Mouse (Mus musculus): ENCODE results near the gene Ccdc183. TPM values are rescaled to one million over a fixed set of nuclear protein-coding genes. Genes with fewer than 3 reads are reported as not detected.

Gene Ccdc183
- total RNA-seq, 2 experiments from 2014 or later, result not detected

GRCm38 (mm10) chr2:25607761-25608622 lies 9.5 kb downstream of the Ccdc183 start, which contains the start of gene Rabl6:
Gene Rabl6 (minus strand): TSS chr2:25608521.
- peak; percentile 81 to 89 for DNase-seq (ENCODE audit: low spot score in 2 of 2)

- DNase-seq (ENCODE audit: low spot score in 2 of 2), result no peak
Measured at GRCm38 (mm10) chr2:25602526-25602925, 15.0 kb downstream of the Ccdc183 start.

- DNase-seq (ENCODE audit: low spot score in 2 of 2), result no peak
Measured at GRCm38 (mm10) chr2:25600037-25600436, 17.4 kb downstream of the Ccdc183 start.

GRCm38 (mm10) chr2:25598749-25599148 lies 18.7 kb downstream of the Ccdc183 start:
- DNase-seq (ENCODE audit: low spot score in 2 of 2), result no peak

GRCm38 (mm10) chr2:25596765-25597510 lies 20.5 kb downstream of the Ccdc183 start:
- DNase-seq (ENCODE audit: low spot score in 2 of 2), result no peak

- DNase-seq (ENCODE audit: low spot score in 2 of 2), result no peak
Measured at GRCm38 (mm10) chr2:25591863-25592262, 25.6 kb downstream of the Ccdc183 start.

GRCm38 (mm10) chr2:25588227-25588907 lies 29.1 kb downstream of the Ccdc183 start:
- DNase-seq (ENCODE audit: low spot score in 2 of 2), result no peak

- no peak for DNase-seq (ENCODE audit: low spot score in 2 of 2)
Measured at GRCm38 (mm10) chr2:25587290-25587689, 30.2 kb downstream of the Ccdc183 start.

- peak in 1 of 2 experiments; percentile 14 for DNase-seq (ENCODE audit: low spot score in 2 of 2)
Measured at GRCm38 (mm10) chr2:25585601-25586000, 31.9 kb downstream of the Ccdc183 start.

GRCm38 (mm10) chr2:25584856-25585255 lies 32.6 kb downstream of the Ccdc183 start:
- DNase-seq (ENCODE audit: low spot score in 2 of 2), result no peak

- DNase-seq (ENCODE audit: low spot score in 2 of 2), result no peak
Measured at GRCm38 (mm10) chr2:25584152-25584551, 33.3 kb downstream of the Ccdc183 start.

- no peak for DNase-seq (ENCODE audit: low spot score in 2 of 2)
Measured at GRCm38 (mm10) chr2:25583571-25583970, 33.9 kb downstream of the Ccdc183 start.

GRCm38 (mm10) chr2:25583120-25583481 lies 34.4 kb downstream of the Ccdc183 start:
- no peak for DNase-seq (ENCODE audit: low spot score in 2 of 2)

GRCm38 (mm10) chr2:25582466-25583119 lies 34.9 kb downstream of the Ccdc183 start:
- DNase-seq (ENCODE audit: low spot score in 2 of 2), result no peak

GRCm38 (mm10) chr2:25581901-25582301 lies 35.6 kb downstream of the Ccdc183 start:
- DNase-seq (ENCODE audit: low spot score in 2 of 2), result no peak

- no peak for DNase-seq (ENCODE audit: low spot score in 2 of 2)
Measured at GRCm38 (mm10) chr2:25581294-25581864, 36.1 kb downstream of the Ccdc183 start, which contains the start of gene Ajm1. Gene Ajm1 (minus strand): TSS chr2:25581757.

GRCm38 (mm10) chr2:25580621-25581101 lies 36.8 kb downstream of the Ccdc183 start:
- no peak for DNase-seq (ENCODE audit: low spot score in 2 of 2)

- no peak for DNase-seq (ENCODE audit: low spot score in 2 of 2)
Measured at GRCm38 (mm10) chr2:25579737-25580460, 37.6 kb downstream of the Ccdc183 start.

- no peak for DNase-seq (ENCODE audit: low spot score in 2 of 2)
Measured at GRCm38 (mm10) chr2:25578796-25579736, 38.4 kb downstream of the Ccdc183 start.
